Mouse (Mus musculus): ENCODE measurements around the gene Fmo4.

DNA sequence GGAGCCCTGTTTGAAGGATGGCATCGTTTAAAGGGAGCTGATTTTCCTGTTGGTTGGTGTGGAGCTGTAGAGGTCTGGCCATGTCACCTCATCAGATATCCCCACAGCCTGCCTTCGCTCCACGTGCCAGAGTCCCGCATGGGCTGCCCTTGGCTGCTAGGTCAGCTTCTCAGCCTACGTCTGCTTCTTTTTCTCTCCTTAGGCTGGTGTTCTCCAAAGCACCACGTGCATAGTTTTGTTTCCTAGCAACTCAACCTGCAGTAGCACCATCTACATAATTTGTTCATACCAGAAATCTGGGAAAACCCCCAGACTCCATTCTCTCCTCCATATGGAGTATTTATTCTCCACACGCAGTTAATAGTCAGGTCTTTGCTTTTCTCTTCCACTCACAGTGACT is 64.2 kb downstream of the Fmo4 start:
- no peak for TF ChIP-seq POLR2A (IDR thresholded peaks at IDR 0.05; ENCODE audit: control insufficient read depth, low read depth, low read length)
- TF ChIP-seq CTCF (IDR thresholded peaks at IDR 0.05; ENCODE audit: control insufficient read depth, insufficient read depth, insufficient replicate concordance, low read depth, low read length) = no peak

Measured in testis, adult 2 months (tissue).